Mouse (Mus musculus): ENCODE results near the gene Btbd35f13. TPM values are rescaled to one million over a fixed set of nuclear protein-coding genes. Genes with fewer than 3 reads are reported as not detected.
"Not testable (repeated sequence)": the region's sequence is repeated elsewhere in the genome, so short reads cannot be mapped to it uniquely, and the experiment has no call there.

Gene Btbd35f13
- total RNA-seq (2022): not detected

GRCm38 (mm10) chrX:33656872-33657271 is at the start of gene Btbd35f13:
Gene Btbd35f13 (plus strand): TSS chrX:33657172.
- DNase-seq (ENCODE audit: low spot score in 2 of 2): not testable (repeated sequence)

GRCm38 (mm10) chrX:33702249-33702648 is 45.3 kb downstream of the Btbd35f13 start, which contains the start of gene Btbd35f14:
Gene Btbd35f14 (minus strand): TSS chrX:33702349.
- DNase-seq (ENCODE audit: low spot score in 2 of 2): not testable (repeated sequence)

Other genes starting within 250 kb of the Btbd35f13 start
- gene Btbd35f15, start 79.9 kb upstream of the Btbd35f13 start, total RNA-seq (2022): not detected
- gene Btbd35f14, start 45.2 kb downstream of the Btbd35f13 start, total RNA-seq (2022): not detected